ENCODE assay signal across 8 mouse cellular contexts in genomic region chr13:112529893-112530292, GRCm38 (mm10).
A peak's percentile ranks its signal among the peaks of the same experiment; 100 is the strongest.
DNase-seq lines count a peak whose midpoint lies in the region; ATAC-seq lines count a peak whose summit lies in the region.

No protein-coding gene starts in this region.

- no peaks in the 10 kb centered on the region for H3K36me3 ChIP-seq in kidney, embryonic 14.5 days (ENCODE audit: control insufficient read depth, insufficient read depth, low read length)
- no peaks in the 10 kb centered on the region for H3K36me3 ChIP-seq in limb, embryonic 15.5 days
- no peaks in the 10 kb centered on the region for H3K36me3 ChIP-seq in splenic B cell, adult 2 months (ENCODE audit: control insufficient read depth, insufficient read depth, low read length, poor library complexity, severe bottlenecking)

- H3K4me1 ChIP-seq in kidney, embryonic 14.5 days (ENCODE audit: control insufficient read depth, insufficient read depth, low read length) = 0 out of 2 replicates have a peak, but pooled peaks cover 3% of the 10 kb centered on the region
- 0 out of 2 replicates have a peak, but pooled peaks cover 2% of the 10 kb centered on the region for H3K4me1 ChIP-seq in limb, embryonic 15.5 days

- no peak overlapping the region for H3K27ac ChIP-seq in kidney, embryonic 14.5 days (ENCODE audit: low read depth, low read length)
- no peak overlapping the region for H3K27ac ChIP-seq in limb, embryonic 15.5 days

- H3K9me3 ChIP-seq in kidney, embryonic 14.5 days (ENCODE audit: control insufficient read depth, low read length) = no peaks in the 10 kb centered on the region
- H3K9me3 ChIP-seq in limb, embryonic 15.5 days = no peaks in the 10 kb centered on the region

- no peak overlapping the region for H3K4me2 ChIP-seq in kidney, embryonic 14.5 days (replicated peaks; ENCODE audit: low read depth, low read length)
- H3K4me2 ChIP-seq in limb, embryonic 15.5 days = no peak overlapping the region

- 37% methylated on average over 3 of the region's 3 CpGs for WGBS in kidney, embryonic 14.5 days
- 33% methylated on average over 3 of the region's 3 CpGs for WGBS in limb, embryonic 15.5 days

- H3K4me3 ChIP-seq in kidney, embryonic 14.5 days (ENCODE audit: low read length) = no peak overlapping the region
- H3K4me3 ChIP-seq in limb, embryonic 15.5 days = no peak overlapping the region

- no peaks in the 10 kb centered on the region for H3K27me3 ChIP-seq in kidney, embryonic 14.5 days (ENCODE audit: control insufficient read depth, insufficient read depth, low read length)
- no peaks in the 10 kb centered on the region for H3K27me3 ChIP-seq in limb, embryonic 15.5 days
- H3K27me3 ChIP-seq in splenic B cell, adult 2 months (ENCODE audit: control insufficient read depth, insufficient read depth, low read length, poor library complexity, severe bottlenecking) = no peaks in the 10 kb centered on the region

- H3K9ac ChIP-seq in kidney, embryonic 14.5 days (ENCODE audit: low read depth, low read length) = no peak overlapping the region
- H3K9ac ChIP-seq in limb, embryonic 15.5 days = no peak overlapping the region

- ATAC-seq in kidney, embryonic 14.5 days (ENCODE audit: low FRiP score, low TSS enrichment) = peak; percentile 60
- 0 out of 2 replicates have a peak, but pooled peaks have one; percentile 37 for ATAC-seq in limb, embryonic 15.5 days (ENCODE audit: insufficient number of reproducible peaks, low FRiP score, low TSS enrichment, low read depth)

- peak; percentile 90 for DNase-seq in 3T3-L1 (ENCODE audit: low read depth, low spot score)
- DNase-seq in adrenal gland, adult 18-20 months (ENCODE audit: low spot score in 2 of 2) = peak; percentile 73 to 81
- DNase-seq in embryo, embryonic 10.5 days (ENCODE audit: low spot score) = peak; percentile 88
- peak; percentile 49 to 73 for DNase-seq in gastrocnemius, postnatal 4 days (ENCODE audit: low spot score in 2 of 2)
- peak; percentile 82 for DNase-seq in naive thymus-derived CD4-positive, alpha-beta T cell, adult 2 months (ENCODE audit: low read depth)
- DNase-seq in splenic B cell, adult 2 months (ENCODE audit: low read depth, low spot score) = peak; percentile 72
